Mouse (Mus musculus) myocyte (in vitro differentiated cells): ENCODE measurements around the gene Man2a2.

Experiments
- CEBPB ChIP-seq: IDR thresholded peaks from 2 replicates; pipeline ENCODE4 v1.6.1; 2011; ENCODE audit warnings: mild to moderate bottlenecking, moderate library complexity; ENCODE audit not compliant: poor library complexity, insufficient read depth, severe bottlenecking
- E2F4 ChIP-seq: IDR thresholded peaks from one replicate; pipeline ENCODE4 v1.6.1; 2011; ENCODE audit warnings: mild to moderate bottlenecking, control low read depth, moderate library complexity; ENCODE audit not compliant: insufficient read depth
- MAX ChIP-seq: IDR thresholded peaks from one replicate; pipeline ENCODE4 v1.6.1; 2011; ENCODE audit warnings: low read depth, mild to moderate bottlenecking, control low read depth
- POLR2A ChIP-seq: IDR thresholded peaks from one replicate; pipeline ENCODE4 v1.6.1; 2011; ENCODE audit warnings: low read depth, mild to moderate bottlenecking, control low read depth, moderate library complexity; ENCODE audit not compliant: insufficient read length
- POLR2AphosphoS2 ChIP-seq: IDR thresholded peaks from one replicate; pipeline ENCODE4 v1.6.1; 2011; ENCODE audit warnings: low read depth, control low read depth; ENCODE audit not compliant: insufficient read length
- SRF ChIP-seq: IDR thresholded peaks from one replicate; pipeline ENCODE4 v1.6.1; 2011; ENCODE audit warnings: low read depth; ENCODE audit not compliant: control insufficient read depth, insufficient read length
- TCF12 ChIP-seq: IDR thresholded peaks from one replicate; pipeline ENCODE4 v1.6.1; 2011; ENCODE audit warnings: mild to moderate bottlenecking, control low read depth; ENCODE audit not compliant: poor library complexity, insufficient read depth, severe bottlenecking

DNA sequence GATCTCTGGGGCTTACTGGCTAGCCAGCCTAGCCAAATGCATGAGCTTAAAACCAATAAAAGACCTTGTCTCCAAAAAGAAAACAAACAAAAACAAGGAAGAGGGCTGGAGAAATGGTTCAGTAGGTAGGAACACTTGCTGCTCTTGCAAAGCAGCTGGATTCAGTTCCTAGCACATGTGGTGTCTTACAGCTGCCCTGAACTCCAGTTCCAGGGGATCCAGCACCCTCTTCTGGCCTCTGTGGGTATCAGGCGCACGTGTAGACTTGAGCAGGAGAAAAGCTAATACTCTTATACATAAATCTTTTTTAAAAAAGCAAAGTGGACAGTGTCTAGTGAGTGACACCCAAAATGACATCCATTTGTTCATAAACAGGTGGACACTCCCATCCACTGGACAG lies 69.7 kb downstream of the Man2a2 start:
- TF ChIP-seq POLR2A (no peak), TCF12 (no peak), SRF (no peak), CEBPB (no peak), POLR2AphosphoS2 (no peak), MAX (no peak), E2F4 (no peak)
